21 mouse cellular contexts compared by ENCODE assay signal in genomic region chr6:129876549-129876948, GRCm38 (mm10). TPM values are rescaled to one million over a fixed set of nuclear protein-coding genes. Genes with fewer than 3 reads are reported as not detected.
"Had no signal": no experiment of that assay in that cellular context is flagged by ENCODE, and none has a peak within 500 bp of the region (broad histone marks: within the 10 kb centered on the region; RNA-seq: fewer than 3 reads in every experiment).

Gene Klra17, minus strand, starts transcription at chr6:129876672.

- H3K27ac ChIP-seq: limb, embryonic 12.5 days; liver, embryonic 15.5 days; midbrain, embryonic 12.5 days had no signal

- H3K4me2 ChIP-seq: limb, embryonic 12.5 days; liver, embryonic 15.5 days; midbrain, embryonic 12.5 days had no signal

- H3K4me3 ChIP-seq: limb, embryonic 12.5 days; liver, embryonic 15.5 days; midbrain, embryonic 12.5 days had no signal

- ATAC-seq: lung, postnatal 0 days; midbrain, embryonic 16.5 days had no signal

- DNase-seq: kidney, adult 8-10 months; kidney, postnatal 25 days; layer of hippocampus, adult 9-11 months; liver; lung, adult 2 months; lung, postnatal 4 days; right cerebral cortex, adult 18-20 months; right cerebral cortex, postnatal 25 days; thymus, adult 18-20 months; thymus, postnatal 14 days had no signal

- H3K9me3 ChIP-seq: liver, embryonic 15.5 days had no signal

- H3K36me3 ChIP-seq: limb, embryonic 12.5 days; liver, embryonic 15.5 days; midbrain, embryonic 12.5 days had no signal

- H3K27me3 ChIP-seq: limb, embryonic 12.5 days; liver, embryonic 15.5 days; midbrain, embryonic 12.5 days had no signal

- H3K9ac ChIP-seq: limb, embryonic 12.5 days; liver, embryonic 15.5 days; midbrain, embryonic 12.5 days had no signal

- H3K4me1 ChIP-seq: limb, embryonic 12.5 days; liver, embryonic 15.5 days; midbrain, embryonic 12.5 days had no signal

RNA-seq across cellular contexts. Expression of gene Klra17, which starts in this region (rescaled TPM):
- total RNA-seq: layer of hippocampus, adult 18-20 months; left cerebral cortex, postnatal 36 days; megakaryocyte-erythroid progenitor cell, adult 5-6 weeks had no signal
- polyA plus RNA-seq: kidney, embryonic 16.5 days; limb, embryonic 12.5 days; midbrain, embryonic 12.5 days; neural tube, embryonic 14.5 days; stomach, embryonic 14.5 days had no signal
